Mouse (Mus musculus): ENCODE measurements at regions not wholly inside any gene's neighbourhood (a gene's known extent, or its start where the extent isn't known, plus 50 kb on each side); places are given as distances from the start of the nearest gene placed in this dataset.

DNA sequence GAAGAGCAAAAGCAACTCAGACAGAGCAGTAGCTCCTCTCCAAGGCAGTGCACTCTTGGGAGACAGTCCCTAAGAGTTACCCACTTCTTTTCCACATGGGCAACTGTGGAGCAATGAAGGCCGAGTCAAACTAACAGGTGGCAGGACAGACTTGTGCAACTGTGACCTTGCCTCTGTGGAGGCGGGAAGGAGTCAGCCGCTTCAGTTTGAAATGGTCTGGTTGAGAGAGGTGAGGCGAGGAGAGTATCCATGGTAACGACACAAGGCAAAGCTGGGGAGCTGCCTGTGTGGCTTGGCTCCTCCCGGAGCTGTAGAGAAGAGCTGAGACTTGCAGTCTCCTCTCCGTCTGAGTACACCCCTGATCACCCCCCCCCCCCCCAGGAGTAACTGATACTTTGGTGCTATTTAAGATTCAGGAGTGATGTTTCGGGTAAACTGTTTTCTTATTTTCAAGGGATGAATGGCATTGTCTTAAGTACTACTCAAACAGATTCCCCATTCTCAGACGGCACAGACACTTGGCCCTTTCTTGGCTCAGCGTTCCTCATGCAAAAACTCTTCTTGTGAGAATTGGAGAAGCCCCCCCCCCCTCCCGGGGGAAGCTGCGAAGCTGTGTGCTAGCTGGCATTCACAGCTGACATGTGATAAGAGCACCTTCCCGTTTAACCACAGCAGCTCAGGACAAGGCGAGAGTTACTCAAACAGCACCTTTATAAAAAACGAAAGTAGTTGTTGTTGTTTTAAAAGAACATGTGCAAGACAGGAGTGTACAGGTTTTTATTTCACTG lies 54.9 kb upstream of the Chst1 start:
- Histone ChIP-seq H3K9me3 (no peaks in the 10 kb centered on the region), H3K4me3 (no peak overlapping the region), H3K27ac (no peak overlapping the region), H3K27me3 (replicated peaks) (no peaks in the 10 kb centered on the region), H3K36me3 (no peaks in the 10 kb centered on the region), H3K9ac (no peak overlapping the region), H3K4me1 (peaks cover 12% of the 10 kb centered on the region; the same call in 1 of the 2 replicates), H3K4me2 (replicated peaks) (peak overlapping the region; percentile 30; the same call in 1 of the 2 replicates)
- 19% methylated on average over 15 of the region's 15 CpGs for WGBS
- ATAC-seq (ENCODE audit: low FRiP score, low read depth): no peak

DNA sequence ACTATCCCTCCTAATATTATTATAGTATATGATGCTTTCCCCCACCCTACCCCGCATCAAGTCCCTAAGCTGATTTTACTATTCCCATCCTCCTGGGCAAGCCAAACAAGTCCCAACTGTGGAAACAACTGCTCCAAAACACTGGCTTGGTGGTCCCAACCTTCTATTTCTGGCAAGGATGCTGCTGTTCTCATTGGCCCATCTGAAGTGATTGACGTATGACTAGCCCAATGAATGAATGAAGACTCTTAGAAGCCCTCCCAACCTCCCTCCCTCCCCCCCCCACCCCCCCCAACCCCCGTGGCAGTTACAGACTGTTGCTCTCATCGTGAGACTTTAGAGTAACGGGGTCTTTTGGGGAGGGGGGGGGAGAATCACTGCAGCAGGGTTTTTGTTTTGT lies 58.7 kb upstream of the Chst1 start:
- no peaks in the 10 kb centered on the region for H3K9me3 ChIP-seq
- H3K4me2 ChIP-seq (replicated peaks): no peak overlapping the region
- peaks cover 12% of the 10 kb centered on the region; the same call in 1 of the 2 replicates for H3K4me1 ChIP-seq
- H3K27ac ChIP-seq: no peak overlapping the region
- 52% methylated on average over 5 of the region's 5 CpGs for WGBS
- no peaks in the 10 kb centered on the region for H3K36me3 ChIP-seq
- H3K27me3 ChIP-seq (replicated peaks): no peaks in the 10 kb centered on the region
- no peak for ATAC-seq (ENCODE audit: low FRiP score, low read depth)
- no peak overlapping the region for H3K4me3 ChIP-seq
- H3K9ac ChIP-seq: no peak overlapping the region

DNA sequence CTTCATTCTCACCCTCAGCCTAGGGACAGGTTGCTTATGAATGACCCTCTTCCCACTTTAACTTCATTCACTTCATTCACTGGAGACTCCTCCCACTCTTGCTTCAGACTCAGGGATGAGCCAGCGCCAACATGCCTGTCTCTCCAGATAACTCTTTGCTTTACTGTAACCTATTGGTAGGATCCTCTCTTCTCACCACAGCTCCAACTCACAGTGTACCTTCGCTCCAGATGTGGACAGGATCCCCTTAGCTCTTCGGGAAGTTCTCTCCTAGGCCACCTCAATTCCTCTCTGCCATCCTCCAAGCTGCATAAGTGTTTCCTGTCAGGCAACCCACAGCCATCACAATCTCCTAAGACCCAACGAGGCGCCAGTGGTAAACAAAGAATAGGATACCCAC lies 67.5 kb upstream of the Chst1 start:
- H3K4me1 ChIP-seq: peaks cover 11% of the 10 kb centered on the region
- no peaks in the 10 kb centered on the region for H3K27me3 ChIP-seq (replicated peaks)
- no peaks in the 10 kb centered on the region for H3K9me3 ChIP-seq
- no peaks in the 10 kb centered on the region for H3K36me3 ChIP-seq
- 86% methylated on average over 5 of the region's 5 CpGs for WGBS
- H3K4me2 ChIP-seq (replicated peaks): no peak overlapping the region
- no peak for ATAC-seq (ENCODE audit: low FRiP score, low read depth)
- H3K4me3 ChIP-seq: no peak overlapping the region
- no peak overlapping the region for H3K9ac ChIP-seq
- no peak overlapping the region for H3K27ac ChIP-seq

DNA sequence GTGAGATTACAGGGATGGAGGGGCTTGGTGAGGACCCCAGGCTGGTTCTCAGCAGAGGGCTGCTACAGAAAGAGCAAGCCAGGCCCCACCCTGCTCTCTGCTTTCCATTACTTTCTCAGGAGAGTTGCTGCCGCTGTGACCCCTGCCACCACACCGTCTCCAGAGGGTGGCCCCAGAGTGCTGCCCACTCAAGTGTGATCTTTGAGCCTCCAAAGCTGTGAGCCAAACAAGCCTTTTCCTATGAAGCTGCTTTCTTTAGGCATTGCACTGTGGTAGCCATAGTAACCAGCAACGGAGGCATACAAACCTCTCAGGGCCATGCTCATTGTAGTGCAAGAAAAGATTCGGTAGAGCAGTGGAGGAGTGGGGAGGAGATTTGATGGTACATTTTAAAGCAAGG lies 68.8 kb upstream of the Chst1 start:
- H3K27ac ChIP-seq: no peak overlapping the region
- no peak for ATAC-seq (ENCODE audit: low FRiP score, low read depth)

DNA sequence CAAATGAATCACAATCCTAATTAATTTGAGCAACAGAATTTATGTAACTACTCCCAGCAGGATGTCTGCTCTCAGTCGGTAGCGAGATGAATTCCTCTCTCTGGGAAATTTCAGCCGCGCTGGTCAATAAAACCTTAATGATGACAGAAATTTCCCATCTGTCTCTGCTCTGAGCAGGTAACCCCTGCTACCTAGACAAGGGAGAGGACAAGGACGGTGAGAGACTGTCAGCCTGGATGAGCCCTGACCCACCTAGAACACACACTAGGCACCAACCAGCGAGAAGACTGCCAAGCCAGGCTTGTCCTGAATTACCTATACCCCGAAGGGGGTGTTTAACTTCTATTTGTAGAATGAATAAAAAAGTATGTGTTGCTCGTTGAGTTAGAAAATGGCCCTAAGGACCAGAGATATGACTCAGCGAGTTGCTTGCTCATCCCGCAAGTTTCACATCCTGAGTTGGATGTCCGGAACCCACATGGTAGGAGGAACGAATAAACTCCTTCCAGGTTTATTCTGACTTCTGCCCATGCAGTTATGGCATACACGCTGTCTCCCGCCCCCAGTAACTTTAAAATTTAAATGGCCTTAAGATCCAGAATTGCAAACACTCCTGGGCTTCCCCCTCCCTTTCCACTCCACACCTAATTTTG lies 69.5 kb upstream of the Slc35c1 start:
- Histone ChIP-seq H3K9me3 (no peaks in the 10 kb centered on the region), H3K4me3 (peak overlapping the region; percentile 39), H3K9ac (peak overlapping the region; percentile 54), H3K27me3 (replicated peaks) (no peaks in the 10 kb centered on the region), H3K4me1 (peaks cover 22% of the 10 kb centered on the region), H3K4me2 (replicated peaks) (peak overlapping the region; percentile 78), H3K36me3 (no peaks in the 10 kb centered on the region), H3K27ac (peak overlapping the region; percentile 15; the same call in 1 of the 2 replicates)
- peak; percentile 61 for ATAC-seq (ENCODE audit: low FRiP score, low read depth)
- 50% methylated on average over 14 of the region's 14 CpGs for whole genome bisulfite sequencing

More for the DNA sequence above, 68.8 kb upstream of the Chst1 start:
- Histone ChIP-seq H3K9me3 (no peaks in the 10 kb centered on the region), H3K4me1 (peaks cover 20% of the 10 kb centered on the region), H3K4me3 (no peak overlapping the region), H3K9ac (no peak overlapping the region), H3K27me3 (replicated peaks) (no peaks in the 10 kb centered on the region), H3K4me2 (replicated peaks) (no peak overlapping the region), H3K36me3 (no peaks in the 10 kb centered on the region)
- 31% methylated on average over 4 of the region's 4 CpGs for WGBS

DNA sequence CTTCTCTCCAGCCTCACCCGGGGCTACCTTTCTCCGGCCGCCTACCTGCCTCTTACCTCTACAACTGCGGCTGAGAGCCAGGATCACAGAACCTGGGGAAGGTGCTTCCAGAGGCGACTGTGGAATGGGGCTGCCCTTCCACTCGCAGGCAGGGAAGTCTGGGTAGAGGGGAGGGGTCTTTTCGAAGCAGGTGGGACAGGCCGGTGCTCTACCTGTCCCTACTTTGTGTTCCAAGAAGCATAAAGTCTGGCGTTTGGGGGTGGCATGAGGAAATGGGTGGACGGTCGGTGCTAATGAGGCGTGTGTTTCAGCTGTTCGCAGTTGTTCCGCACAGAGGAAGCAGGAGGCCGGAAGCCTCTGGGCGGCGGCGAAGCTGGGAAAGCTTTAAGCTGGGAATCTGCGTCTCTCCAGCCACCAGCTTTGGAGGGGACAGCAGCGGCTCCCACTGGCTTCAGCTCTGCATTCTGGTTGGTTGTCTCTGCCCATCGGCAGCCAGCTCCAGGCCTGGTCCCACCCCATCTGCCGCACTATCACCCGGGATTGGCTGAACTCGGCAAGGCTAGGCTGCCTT lies 68.8 kb upstream of the Slc35c1 start:
- Histone ChIP-seq H3K27me3 (replicated peaks) (no peaks in the 10 kb centered on the region), H3K9me3 (no peaks in the 10 kb centered on the region), H3K4me3 (peak overlapping the region; percentile 39), H3K9ac (peak overlapping the region; percentile 54), H3K4me1 (peaks cover 22% of the 10 kb centered on the region), H3K36me3 (no peaks in the 10 kb centered on the region), H3K27ac (0 out of 2 replicates have a peak overlapping the region, but pooled peaks have one; percentile 15), H3K4me2 (replicated peaks) (peak overlapping the region; percentile 78)
- 8% methylated on average over 24 of the region's 24 CpGs for WGBS
- peak; percentile 96 for ATAC-seq (ENCODE audit: low FRiP score, low read depth)

DNA sequence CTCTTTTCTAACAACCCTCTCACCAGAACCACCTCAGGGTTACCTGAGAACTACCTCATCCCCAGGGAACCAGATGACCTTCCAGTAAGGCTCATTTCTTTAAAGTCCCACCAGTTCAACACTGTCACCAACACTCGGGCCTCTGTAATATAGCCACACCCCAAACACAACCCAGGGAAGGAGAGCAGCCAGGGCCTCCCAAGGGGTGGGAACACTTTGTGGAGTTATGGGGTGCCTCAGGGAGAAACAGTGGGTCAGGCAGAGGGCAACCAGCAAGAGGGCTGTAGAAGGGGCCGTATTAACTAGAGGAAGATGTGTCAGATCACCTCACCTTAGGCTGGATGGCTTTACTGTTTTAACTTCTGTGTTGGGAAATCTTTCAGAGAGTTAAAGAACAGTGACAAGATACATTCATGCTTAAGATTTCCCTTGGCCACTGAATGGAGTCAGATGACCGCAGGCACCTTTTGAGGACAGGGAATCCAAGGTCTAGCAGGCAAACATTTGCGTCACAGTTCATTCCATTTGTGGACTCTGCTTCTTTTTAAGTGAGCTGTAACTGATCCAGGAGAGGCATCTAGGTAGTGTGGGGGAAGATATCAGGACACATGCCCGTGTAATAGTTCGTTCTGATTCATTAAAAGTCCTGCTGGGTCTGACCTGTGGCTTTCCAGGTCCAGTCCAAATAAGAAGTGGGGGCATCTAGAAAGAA lies 67.9 kb upstream of the Slc35c1 start:
- no peaks in the 10 kb centered on the region for H3K36me3 ChIP-seq
- WGBS: 89% methylated on average over 6 of the region's 6 CpGs
- H3K4me2 ChIP-seq (replicated peaks): peak overlapping the region; percentile 78
- no peak overlapping the region for H3K9ac ChIP-seq
- H3K27me3 ChIP-seq (replicated peaks): no peaks in the 10 kb centered on the region
- no peak overlapping the region for H3K4me3 ChIP-seq
- no peaks in the 10 kb centered on the region for H3K9me3 ChIP-seq
- no peak for ATAC-seq (ENCODE audit: low FRiP score, low read depth)
- no peak overlapping the region for H3K27ac ChIP-seq
- peaks cover 22% of the 10 kb centered on the region for H3K4me1 ChIP-seq

DNA sequence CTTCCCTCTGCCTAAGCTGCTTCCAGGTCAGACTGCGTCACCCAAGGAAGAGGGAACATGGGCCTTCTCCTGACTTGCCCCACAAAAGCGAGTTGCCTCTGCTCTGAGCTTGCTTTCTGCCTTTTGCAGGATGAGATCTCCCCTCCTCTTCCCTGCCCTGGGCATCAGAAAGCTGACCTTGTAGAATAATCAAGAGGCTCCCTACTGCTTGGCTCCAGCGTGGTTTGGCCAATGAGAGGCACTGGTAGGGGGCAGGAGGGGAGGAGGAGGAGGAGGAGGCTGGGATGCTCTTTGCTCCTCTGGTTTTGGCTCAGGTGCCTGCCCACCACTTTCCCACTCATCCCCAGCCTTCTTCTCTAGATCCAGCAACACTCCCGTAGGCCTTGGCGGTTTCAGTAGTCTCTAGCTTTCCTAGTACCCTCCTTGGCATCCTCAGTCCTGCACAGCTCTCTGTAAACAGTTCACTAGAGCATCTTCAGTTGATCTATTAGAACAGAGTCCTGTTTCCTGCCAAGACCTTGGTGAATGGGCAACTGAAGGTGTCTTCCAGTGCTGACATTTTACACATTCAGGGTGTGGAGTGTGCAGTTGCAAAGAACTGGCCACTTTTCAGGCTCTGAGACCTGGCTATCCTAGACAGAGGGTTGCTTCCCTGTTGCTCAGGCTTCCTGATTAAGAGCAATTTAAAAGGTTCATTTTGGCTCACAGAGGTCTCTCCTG lies 66.5 kb upstream of the Slc35c1 start:
- no peak for ATAC-seq (ENCODE audit: low FRiP score, low read depth)
- Histone ChIP-seq H3K27ac (no peak overlapping the region), H3K4me2 (replicated peaks) (no peak overlapping the region), H3K4me1 (peaks cover 22% of the 10 kb centered on the region), H3K9ac (no peak overlapping the region), H3K9me3 (no peaks in the 10 kb centered on the region), H3K4me3 (no peak overlapping the region), H3K36me3 (no peaks in the 10 kb centered on the region), H3K27me3 (replicated peaks) (no peaks in the 10 kb centered on the region)
- 70% methylated on average over 5 of the region's 5 CpGs for WGBS

DNA sequence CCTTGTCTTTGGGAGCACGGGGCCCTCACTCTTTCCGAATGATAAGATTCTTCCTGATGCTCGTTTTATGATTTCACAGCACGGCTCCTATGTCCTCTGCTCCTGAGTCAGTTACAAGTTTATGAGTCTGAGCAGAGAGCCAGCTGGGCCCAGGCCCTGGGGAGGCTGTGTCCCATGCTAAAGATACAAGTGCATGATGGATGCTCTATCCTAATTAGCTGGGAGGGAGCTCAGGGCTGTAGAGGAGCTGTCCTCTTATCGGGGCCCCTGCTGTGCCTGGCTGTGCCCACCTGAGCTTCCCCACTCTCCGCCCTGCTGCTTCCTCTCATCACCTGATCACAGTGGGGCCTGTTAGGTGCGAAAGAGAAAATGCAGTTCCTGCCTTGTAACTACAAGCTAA lies 65.3 kb upstream of the Slc35c1 start:
- Histone ChIP-seq H3K4me2 (replicated peaks) (no peak overlapping the region), H3K9me3 (no peaks in the 10 kb centered on the region), H3K4me1 (peaks cover 22% of the 10 kb centered on the region), H3K4me3 (no peak overlapping the region), H3K27me3 (replicated peaks) (no peaks in the 10 kb centered on the region), H3K27ac (no peak overlapping the region), H3K36me3 (no peaks in the 10 kb centered on the region), H3K9ac (no peak overlapping the region)
- peak; percentile 60 for ATAC-seq (ENCODE audit: low FRiP score, low read depth)
- 51% methylated on average over 7 of the region's 7 CpGs for WGBS

DNA sequence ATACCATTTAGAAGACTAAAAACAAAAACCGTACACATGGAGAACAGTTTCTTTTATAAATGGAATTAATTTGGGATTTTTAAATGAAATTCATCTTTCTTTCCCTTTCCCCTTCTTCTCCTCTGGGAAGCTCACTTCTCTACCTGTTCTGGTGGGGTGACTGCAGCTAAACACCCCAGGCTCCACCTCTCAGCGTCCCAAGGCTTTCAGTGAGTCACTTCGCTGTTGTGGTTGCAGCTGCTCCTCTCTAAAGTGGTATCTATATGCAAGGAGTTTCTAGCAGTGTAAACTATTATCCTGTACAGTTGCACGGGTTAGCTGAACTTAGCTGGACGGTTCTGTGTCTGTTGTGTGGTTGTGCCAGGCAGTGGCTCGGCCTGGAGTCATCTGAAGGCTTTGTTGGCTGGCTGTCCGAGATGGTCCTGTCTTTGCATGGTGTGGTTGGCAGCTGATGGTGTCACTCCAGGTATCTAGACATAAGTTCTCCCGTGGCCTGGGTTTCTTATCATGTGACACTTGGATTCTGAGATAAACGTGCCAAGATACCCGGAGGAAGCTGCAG lies 64.8 kb upstream of the Slc35c1 start:
- no peaks in the 10 kb centered on the region for H3K27me3 ChIP-seq (replicated peaks)
- WGBS: 82% methylated on average over 10 of the region's 10 CpGs
- H3K36me3 ChIP-seq: no peaks in the 10 kb centered on the region
- H3K4me1 ChIP-seq: peaks cover 22% of the 10 kb centered on the region
- no peak overlapping the region for H3K4me2 ChIP-seq (replicated peaks)
- no peak for ATAC-seq (ENCODE audit: low FRiP score, low read depth)
- H3K4me3 ChIP-seq: no peak overlapping the region
- H3K9ac ChIP-seq: no peak overlapping the region
- H3K27ac ChIP-seq: 0 out of 2 replicates have a peak overlapping the region, but pooled peaks have one; percentile 5
- H3K9me3 ChIP-seq: no peaks in the 10 kb centered on the region

DNA sequence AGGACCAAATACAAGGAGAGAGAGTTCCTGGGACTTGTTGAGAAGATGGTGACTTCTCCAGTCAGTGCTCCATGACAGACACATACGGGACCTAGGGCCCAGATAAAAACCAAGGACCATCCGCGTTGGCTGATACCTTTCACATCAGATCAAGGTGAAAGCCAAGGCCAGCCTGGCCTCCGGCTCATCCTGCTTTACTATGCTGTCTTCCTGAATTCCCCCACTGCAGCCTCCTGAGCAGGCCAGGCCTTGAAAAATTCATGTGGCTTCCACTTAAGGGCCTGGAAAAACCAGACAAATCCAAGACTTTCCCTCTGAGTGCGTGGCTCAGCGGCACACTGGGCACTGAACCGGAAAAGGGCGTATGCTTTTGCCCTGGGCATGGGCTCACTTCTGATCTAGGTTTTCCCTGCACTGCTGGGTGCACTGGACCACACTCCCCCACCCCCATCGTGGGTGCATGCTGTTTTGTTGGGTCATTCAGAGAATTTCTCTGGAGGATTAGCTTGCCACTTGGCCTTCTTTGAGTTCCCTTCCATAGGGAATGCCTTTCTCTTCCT lies 64.1 kb upstream of the Slc35c1 start:
- H3K27me3 ChIP-seq (replicated peaks): no peaks in the 10 kb centered on the region
- H3K27ac ChIP-seq: no peak overlapping the region
- no peak overlapping the region for H3K4me3 ChIP-seq
- no peak for ATAC-seq (ENCODE audit: low FRiP score, low read depth)
- H3K36me3 ChIP-seq: no peaks in the 10 kb centered on the region
- 89% methylated on average over 9 of the region's 9 CpGs for WGBS
- no peak overlapping the region for H3K4me2 ChIP-seq (replicated peaks)
- peaks cover 18% of the 10 kb centered on the region for H3K4me1 ChIP-seq
- no peaks in the 10 kb centered on the region for H3K9me3 ChIP-seq
- no peak overlapping the region for H3K9ac ChIP-seq
